Mouse (Mus musculus) right cerebral cortex, postnatal 10 days (tissue): ENCODE data around the gene Ptcd3.
A peak's percentile ranks its signal among the peaks of the same experiment; 100 is the strongest.
"Not testable (repeated sequence)": the region's sequence is repeated elsewhere in the genome, so short reads cannot be mapped to it uniquely, and the experiment has no call there.

Experiments used
- DNase-seq, 2 experiments: peaks; one replicate each; pipeline ENCODE4 v3.0.0; 2021; ENCODE audit warnings: low spot score in 2 of 2

The Ptcd3 gene

GRCm38 (mm10) chr6:71908481-71909381 is at the start of gene Ptcd3, which contains the start of gene Polr1a:
Gene Ptcd3, minus strand, starts transcription at chr6:71908750.
Gene Polr1a, plus strand, starts transcription at chr6:71909053.
- peak; percentile 93 to 94 for DNase-seq

GRCm38 (mm10) chr6:71951192-71951591 is 42.6 kb upstream of the Ptcd3 start:
- DNase-seq: no peak

GRCm38 (mm10) chr6:71950592-71950991 is 42.0 kb upstream of the Ptcd3 start:
- DNase-seq: no peak

GRCm38 (mm10) chr6:71949721-71950120 is 41.2 kb upstream of the Ptcd3 start:
- DNase-seq: no peak

GRCm38 (mm10) chr6:71946121-71946520 is 37.6 kb upstream of the Ptcd3 start:
- no peak for DNase-seq

- DNase-seq: no peak
Measured at GRCm38 (mm10) chr6:71945101-71945500, 36.6 kb upstream of the Ptcd3 start.

- DNase-seq: no peak
Measured at GRCm38 (mm10) chr6:71940912-71941311, 32.4 kb upstream of the Ptcd3 start.

DNA sequence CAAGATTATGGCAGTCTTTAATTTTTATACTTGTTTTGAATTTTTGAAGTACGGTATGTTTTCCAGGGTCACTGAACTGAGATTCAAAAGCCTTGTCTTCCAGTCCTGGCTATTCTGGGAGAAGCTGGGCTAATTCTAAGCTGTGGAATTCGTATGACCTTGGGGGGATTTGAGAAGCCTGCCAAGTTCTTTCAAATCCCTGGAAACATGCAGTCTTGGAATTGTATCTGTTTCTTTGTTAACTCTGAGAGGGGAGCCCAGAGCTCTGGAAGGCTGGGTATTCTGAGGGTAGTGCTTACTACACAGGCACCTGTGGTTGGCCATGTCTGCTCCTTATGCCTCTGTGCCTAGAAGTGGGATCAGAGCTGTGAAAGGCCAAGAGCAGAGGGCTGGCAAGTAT is 27.2 kb upstream of the Ptcd3 start:
- no peak for DNase-seq

GRCm38 (mm10) chr6:71934081-71934556 is 25.6 kb upstream of the Ptcd3 start:
- peak; percentile 31 to 41 for DNase-seq

DNA sequence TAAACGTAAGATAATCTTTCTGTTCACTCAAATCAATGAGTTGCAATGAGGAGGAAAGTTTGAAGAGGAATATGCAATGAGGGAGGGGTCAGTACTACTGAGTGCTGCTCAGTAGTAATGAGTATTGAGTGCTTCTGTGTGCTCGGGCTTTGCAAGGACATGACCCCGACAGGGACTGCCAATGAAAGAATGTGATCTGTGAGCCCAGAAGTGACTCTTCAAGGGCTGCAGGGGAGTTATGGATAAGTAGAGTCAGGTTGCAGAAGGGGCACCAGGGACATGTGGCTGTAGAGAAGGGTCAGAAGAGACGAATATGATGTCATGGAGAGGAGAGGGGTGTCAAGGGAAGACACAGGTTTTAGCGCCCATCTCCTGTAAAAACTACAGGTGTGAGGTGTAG is 23.8 kb upstream of the Ptcd3 start:
- DNase-seq: no peak

- DNase-seq: no peak
Measured at GRCm38 (mm10) chr6:71930830-71931437, 22.4 kb upstream of the Ptcd3 start.

- DNase-seq: peak; percentile 35 to 38
Measured at GRCm38 (mm10) chr6:71930053-71930452, 21.5 kb upstream of the Ptcd3 start.

- DNase-seq: peak; percentile 43 to 68
Measured at GRCm38 (mm10) chr6:71927911-71928310, 19.4 kb upstream of the Ptcd3 start.

DNA sequence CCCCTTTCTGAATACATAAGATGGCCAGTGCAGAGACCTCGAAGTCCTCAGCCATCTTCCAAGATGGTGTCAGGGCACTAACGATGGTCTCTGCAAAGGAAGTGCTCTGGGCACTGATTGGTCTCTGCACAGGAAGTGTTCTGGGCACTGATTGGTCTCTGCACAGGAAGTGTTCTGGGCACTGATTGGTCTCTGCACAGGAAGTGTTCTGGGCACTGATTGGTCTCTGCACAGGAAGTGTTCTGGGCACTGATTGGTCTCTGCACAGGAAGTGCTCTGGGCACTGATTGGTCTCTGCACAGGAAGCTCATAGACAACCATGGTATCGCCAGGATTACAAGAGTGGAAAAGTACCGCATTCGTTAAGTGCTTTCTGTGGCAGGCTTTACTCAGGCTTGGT is 16.7 kb upstream of the Ptcd3 start:
- DNase-seq: not testable (repeated sequence)

DNA sequence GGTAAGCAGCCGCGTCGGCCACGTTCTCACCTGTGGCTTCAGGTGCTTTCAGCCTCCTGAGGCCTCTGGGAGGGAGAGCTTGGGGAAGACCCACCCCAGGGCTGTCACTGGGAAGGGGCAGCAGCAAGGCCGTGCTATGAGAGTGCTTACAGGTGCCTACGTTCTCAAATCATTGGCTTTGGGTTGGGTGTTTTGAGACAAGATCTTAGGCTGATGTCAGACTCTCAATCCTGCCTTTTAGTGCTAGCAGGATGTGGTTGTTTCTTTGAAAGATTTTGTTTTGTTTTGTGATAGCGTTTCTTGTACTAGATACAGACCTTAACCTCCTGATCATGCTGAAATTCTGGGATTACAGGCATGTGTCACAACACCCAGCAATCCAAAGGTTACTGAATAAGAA is 12.2 kb upstream of the Ptcd3 start:
- DNase-seq: no peak

DNA sequence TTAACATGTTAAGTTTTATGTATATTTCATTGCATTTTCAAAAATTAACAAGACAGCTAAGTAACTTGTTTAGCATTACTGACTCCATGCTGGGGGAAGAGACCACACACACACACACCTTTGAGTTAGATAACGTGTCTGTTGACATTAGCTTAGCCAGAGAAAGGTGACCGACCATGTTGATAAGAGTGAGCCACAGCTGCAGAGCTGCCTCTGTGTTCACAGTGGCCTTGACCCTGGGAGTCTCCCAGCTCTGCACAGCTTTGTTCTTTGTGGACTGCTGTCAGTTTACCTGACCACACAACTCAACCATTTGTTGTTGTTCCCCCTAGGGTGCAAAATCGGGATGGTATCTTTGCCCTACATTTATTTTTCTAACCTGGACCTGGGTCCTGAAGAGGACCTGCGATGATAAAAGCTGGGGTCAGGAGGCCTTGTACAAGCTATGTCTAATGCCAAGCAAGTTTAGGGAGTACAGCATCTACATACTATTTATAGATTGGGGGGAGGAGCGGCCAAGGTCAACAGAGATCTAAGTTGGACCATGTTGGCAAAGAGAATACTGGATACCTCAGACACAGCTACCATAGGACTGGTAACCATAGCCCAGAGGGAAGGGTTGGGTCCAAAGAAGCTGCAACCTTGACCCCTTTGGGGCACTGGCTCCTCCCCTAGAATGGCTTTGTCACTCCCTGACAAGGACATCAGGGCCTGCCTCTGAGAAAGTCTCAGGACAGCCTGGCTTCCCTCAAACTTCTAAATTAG is 3.3 kb upstream of the Ptcd3 start:
- DNase-seq: no peak

GRCm38 (mm10) chr6:71909840-71910239 is 1.3 kb upstream of the Ptcd3 start:
- no peak for DNase-seq

- no peak for DNase-seq
Measured at GRCm38 (mm10) chr6:71909384-71909783, 834 bp upstream of the Ptcd3 start.

DNA sequence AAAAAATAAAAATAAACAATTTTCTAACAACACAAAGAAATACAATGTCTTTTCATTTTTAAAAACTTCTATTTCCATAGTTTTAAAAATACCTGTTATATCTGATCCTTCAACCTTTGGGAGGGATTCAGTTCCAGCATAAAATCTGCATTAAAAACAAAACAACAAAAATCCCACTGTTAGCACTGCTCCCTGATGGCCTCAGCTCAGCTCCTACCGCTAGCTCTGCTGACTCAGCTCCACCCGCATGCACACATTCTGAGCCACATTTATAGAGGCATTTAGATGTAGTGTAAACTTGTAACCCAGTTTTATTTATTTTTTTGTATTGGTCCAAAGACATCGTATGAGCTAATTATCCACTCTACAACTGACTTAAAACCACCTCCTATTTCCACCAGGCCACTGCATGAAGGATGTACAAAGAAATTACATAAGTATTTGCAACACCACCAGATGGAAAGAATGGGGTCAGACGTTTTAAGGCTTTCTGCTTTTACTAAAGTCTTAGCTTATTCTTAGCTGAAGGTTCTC is 781 bp downstream of the Ptcd3 start:
- no peak for DNase-seq

GRCm38 (mm10) chr6:71893263-71893662 is 15.3 kb downstream of the Ptcd3 start:
- no peak for DNase-seq

GRCm38 (mm10) chr6:71877965-71878760 is 30.4 kb downstream of the Ptcd3 start:
- no peak for DNase-seq
